ENCODE assay signal across 8 mouse cellular contexts in genomic region chr11:58903511-58904409, GRCm38 (mm10). TPM values are rescaled to one million over a fixed set of nuclear protein-coding genes. Genes with fewer than 3 reads are reported as not detected.
A peak's percentile ranks its signal among the peaks of the same experiment; 100 is the strongest.
DNase-seq lines count a peak whose midpoint lies in the region; ATAC-seq and TF ChIP-seq lines count a peak whose summit lies in the region.

Zfp39 (minus strand) TSS chr11:58904225.

- under 1% methylated on average over 40 of the region's 40 CpGs for WGBS in bone marrow, adult 2 months
- WGBS in embryonic facial prominence, embryonic 14.5 days: under 1% methylated on average over 39 of the region's 40 CpGs
- WGBS in limb, embryonic 13.5 days: under 1% methylated on average over 40 of the region's 40 CpGs
- WGBS in midbrain, embryonic 15.5 days: under 1% methylated on average over 40 of the region's 40 CpGs

- peak; percentile 96 for DNase-seq in A20 (ENCODE audit: low read depth, low spot score)
- DNase-seq in embryonic facial prominence, embryonic 14.5 days (ENCODE audit: low spot score): peak; percentile 96
- peak; percentile 98 for DNase-seq in heart, adult 8-10 months (ENCODE audit: low spot score)
- DNase-seq in kidney, adult 9 months: peak; percentile 97
- DNase-seq in spleen, adult 18-20 months: peak; percentile 94 to 99

- H3K36me3 ChIP-seq in embryonic facial prominence, embryonic 14.5 days (ENCODE audit: control insufficient read depth, insufficient read depth, low read length): peaks cover 35% of the 10 kb centered on the region
- H3K36me3 ChIP-seq in limb, embryonic 13.5 days: peaks cover 27% of the 10 kb centered on the region
- H3K36me3 ChIP-seq in midbrain, embryonic 15.5 days (replicated peaks): peaks cover 11% of the 10 kb centered on the region; the same call in 1 of the 2 replicates

- H3K4me3 ChIP-seq in bone marrow, adult 2 months (replicated peaks; ENCODE audit: control insufficient read depth, low read depth, low read length): peak within 1 kb of the TSS; percentile 97
- peak within 1 kb of the TSS; percentile 81 for H3K4me3 ChIP-seq in embryonic facial prominence, embryonic 14.5 days (ENCODE audit: low read depth, low read length)
- H3K4me3 ChIP-seq in limb, embryonic 13.5 days: peak within 1 kb of the TSS; percentile 77
- peak within 1 kb of the TSS; percentile 59 for H3K4me3 ChIP-seq in midbrain, embryonic 15.5 days

- peak; percentile 75; the same call in 1 of the 2 replicates for TF ChIP-seq POLR2A in bone marrow, adult 2 months (IDR thresholded peaks at IDR 0.05; ENCODE audit: borderline replicate concordance, control insufficient read depth, low read depth, low read length)

- peak within 1 kb of the TSS; percentile 75 for H3K4me2 ChIP-seq in embryonic facial prominence, embryonic 14.5 days (ENCODE audit: low read depth, low read length)
- H3K4me2 ChIP-seq in limb, embryonic 13.5 days (replicated peaks): peak within 1 kb of the TSS; percentile 84
- H3K4me2 ChIP-seq in midbrain, embryonic 15.5 days: peak within 1 kb of the TSS; percentile 78

- peak; percentile 99 for ATAC-seq in embryonic facial prominence, embryonic 14.5 days (ENCODE audit: low read depth)
- ATAC-seq in limb, embryonic 13.5 days (ENCODE audit: low FRiP score, low read depth): peak; percentile 98
- peak; percentile 99 for ATAC-seq in midbrain, embryonic 15.5 days (replicated peaks)

- H3K4me1 ChIP-seq in bone marrow, adult 2 months (ENCODE audit: control insufficient read depth, insufficient read depth, low read length): no peaks in the 10 kb centered on the region
- H3K4me1 ChIP-seq in embryonic facial prominence, embryonic 14.5 days (ENCODE audit: control insufficient read depth, insufficient read depth, low read length): peaks cover 7% of the 10 kb centered on the region; the same call in 1 of the 2 replicates
- peaks cover 12% of the 10 kb centered on the region for H3K4me1 ChIP-seq in limb, embryonic 13.5 days
- H3K4me1 ChIP-seq in midbrain, embryonic 15.5 days: peaks cover 26% of the 10 kb centered on the region

- H3K9ac ChIP-seq in embryonic facial prominence, embryonic 14.5 days (ENCODE audit: low read depth, low read length): peak within 1 kb of the TSS; percentile 87
- H3K9ac ChIP-seq in limb, embryonic 13.5 days: peak within 1 kb of the TSS; percentile 90
- H3K9ac ChIP-seq in midbrain, embryonic 15.5 days: peak within 1 kb of the TSS; percentile 80

- H3K9me3 ChIP-seq in embryonic facial prominence, embryonic 14.5 days (ENCODE audit: control insufficient read depth, low read length): no peaks in the 10 kb centered on the region
- H3K9me3 ChIP-seq in limb, embryonic 13.5 days: no peaks in the 10 kb centered on the region
- no peaks in the 10 kb centered on the region for H3K9me3 ChIP-seq in midbrain, embryonic 15.5 days

- H3K27me3 ChIP-seq in embryonic facial prominence, embryonic 14.5 days (replicated peaks; ENCODE audit: control insufficient read depth, insufficient read depth, low read length): no peaks in the 10 kb centered on the region
- H3K27me3 ChIP-seq in limb, embryonic 13.5 days: no peaks in the 10 kb centered on the region
- no peaks in the 10 kb centered on the region for H3K27me3 ChIP-seq in midbrain, embryonic 15.5 days (replicated peaks)

- peak within 1 kb of the TSS; percentile 85 for H3K27ac ChIP-seq in bone marrow, adult 2 months (ENCODE audit: control insufficient read depth, insufficient read depth, low read depth, low read length, poor library complexity)
- H3K27ac ChIP-seq in embryonic facial prominence, embryonic 14.5 days (replicated peaks; ENCODE audit: low read depth, low read length): peak within 1 kb of the TSS; percentile 81
- H3K27ac ChIP-seq in limb, embryonic 13.5 days: peak within 1 kb of the TSS; percentile 81
- peak within 1 kb of the TSS; percentile 80 for H3K27ac ChIP-seq in midbrain, embryonic 15.5 days

- TF ChIP-seq CTCF in bone marrow, adult 2 months (IDR thresholded peaks at IDR 0.05; ENCODE audit: control insufficient read depth, insufficient read depth, low read length): no peak

RNA-seq across cellular contexts. Expression of gene Zfp39, which starts in this region (rescaled TPM):
- 8.4 and 10.2 TPM in 2 replicates for polyA plus RNA-seq in bone marrow, adult 2 months (2011; ENCODE audit: insufficient read depth, insufficient read length, low replicate concordance, missing spikeins)
- 5.2 and 6.5 TPM in 2 replicates for polyA plus RNA-seq in embryonic facial prominence, embryonic 14.5 days (2014; fragmentation: Nextera tagmentation; extraction: Ambion mirVana)
- total RNA-seq in heart, adult 8-10 months (2022): 1 to 10 TPM; 3.0 to 4.5 (median 4.1) TPM
- 6.2 and 7.1 TPM in 2 replicates for polyA plus RNA-seq in limb, embryonic 13.5 days (2015; fragmentation: Nextera tagmentation; extraction: Ambion mirVana)
- polyA plus RNA-seq in midbrain, embryonic 15.5 days (2015; fragmentation: Nextera tagmentation; extraction: Ambion mirVana): 7.1 TPM in 2 replicates

Comparison
In these comparisons a context has a peak if more than half of its experiments do, and no peak if none do; other contexts are left out.
1. Peak in every context shown above with its lines: DNase-seq, ATAC-seq, H3K4me3 ChIP-seq and H3K27ac ChIP-seq.